Mouse (Mus musculus) right cerebral cortex, adult 2 months (tissue): Measurements from ENCODE around the gene Slc24a3.
A peak's percentile ranks its signal among the peaks of the same experiment; 100 is the strongest.

ENCODE experiments used
- DNase-seq, 2 experiments: peaks; one replicate each; pipeline ENCODE4 v3.0.0; 2021 to 2022; ENCODE audit warnings: low spot score in 2 of 2

Slc24a3 gene

GRCm38 (mm10) chr2:145620709-145621108 is 453.2 kb downstream of the Slc24a3 start:
- DNase-seq, result no peak

- DNase-seq, result no peak
Observed at GRCm38 (mm10) chr2:145621119-145621518, 453.6 kb downstream of the Slc24a3 start.

- no peak for DNase-seq
Observed at GRCm38 (mm10) chr2:145631123-145631798, 463.7 kb downstream of the Slc24a3 start.

- no peak for DNase-seq
Observed at GRCm38 (mm10) chr2:145631799-145632174, 464.2 kb downstream of the Slc24a3 start.

- no peak for DNase-seq
Observed at GRCm38 (mm10) chr2:145633811-145634210, 466.3 kb downstream of the Slc24a3 start.

- DNase-seq, result no peak
Observed at GRCm38 (mm10) chr2:145640255-145640984, 472.9 kb downstream of the Slc24a3 start.

GRCm38 (mm10) chr2:145655373-145655960 is 487.9 kb downstream of the Slc24a3 start:
- DNase-seq, result no peak

GRCm38 (mm10) chr2:145656121-145656520 is 488.6 kb downstream of the Slc24a3 start:
- no peak for DNase-seq

- no peak for DNase-seq
Observed at GRCm38 (mm10) chr2:145656716-145657115, 489.2 kb downstream of the Slc24a3 start.

- DNase-seq, result no peak
Observed at GRCm38 (mm10) chr2:145661242-145661641, 493.7 kb downstream of the Slc24a3 start.

- DNase-seq, result no peak
Observed at GRCm38 (mm10) chr2:145663899-145664298, 496.3 kb downstream of the Slc24a3 start.

- no peak for DNase-seq
Observed at GRCm38 (mm10) chr2:145664311-145664710, 496.8 kb downstream of the Slc24a3 start.

- DNase-seq, result no peak
Observed at GRCm38 (mm10) chr2:145668135-145668534, 500.6 kb downstream of the Slc24a3 start.

- DNase-seq, result no peak
Observed at GRCm38 (mm10) chr2:145670131-145670530, 502.6 kb downstream of the Slc24a3 start.

- no peak for DNase-seq
Observed at GRCm38 (mm10) chr2:145674496-145675141, 507.1 kb downstream of the Slc24a3 start.

- peak in 1 of 2 experiments; percentile 11 for DNase-seq
Observed at GRCm38 (mm10) chr2:145675142-145675755, 507.7 kb downstream of the Slc24a3 start, which contains the start of gene Rin2. Rin2 (plus strand) TSS chr2:145675215.

GRCm38 (mm10) chr2:145675756-145676543 is 508.4 kb downstream of the Slc24a3 start:
- peak; percentile 12 to 20 for DNase-seq

GRCm38 (mm10) chr2:145676544-145676925 is 509.0 kb downstream of the Slc24a3 start:
- no peak for DNase-seq

- DNase-seq, result no peak
Observed at GRCm38 (mm10) chr2:145676936-145677335, 509.4 kb downstream of the Slc24a3 start.

- DNase-seq, result no peak
Observed at GRCm38 (mm10) chr2:145680141-145680540, 512.6 kb downstream of the Slc24a3 start.

- no peak for DNase-seq
Observed at GRCm38 (mm10) chr2:145680762-145681161, 513.2 kb downstream of the Slc24a3 start.
